Mouse (Mus musculus) cerebellum, adult 2 months (tissue): ENCODE results near the gene Csnka2ip. TPM values are rescaled to one million over a fixed set of nuclear protein-coding genes. Genes with fewer than 3 reads are reported as not detected.

ENCODE experiments used
- DNase-seq, 2 experiments: peaks; one replicate each; pipeline ENCODE4 v3.0.0; 2021
- H3K27ac ChIP-seq: fragments of 200-500 bp; 2 replicates; pipeline ENCODE4 v1.5.1; 2012; ENCODE audit warnings: low read length, control low read depth, inconsistent platforms; ENCODE audit not compliant: insufficient read depth
- H3K27me3 ChIP-seq: fragments of 200-500 bp; 2 replicates; pipeline ENCODE4 v1.6.1; 2012; ENCODE audit warnings: inconsistent platforms, mild to moderate bottlenecking, low read length, moderate library complexity; ENCODE audit not compliant: control insufficient read depth, insufficient read depth
- H3K4me1 ChIP-seq: fragments of 200-500 bp; 2 replicates; pipeline ENCODE4 v1.6.1; 2011; ENCODE audit warnings: low read length; ENCODE audit not compliant: control insufficient read depth, insufficient read depth
- H3K4me3 ChIP-seq: fragments of 200-500 bp; replicated peaks from 2 replicates; pipeline ENCODE3; 2011; ENCODE audit warnings: mild to moderate bottlenecking, low read depth, low read length, control low read depth; ENCODE audit not compliant: insufficient read depth
- CTCF ChIP-seq: fragments of 200-500 bp; IDR thresholded peaks from 2 replicates; pipeline ENCODE4 v1.5.1; 2011; ENCODE audit warnings: low read depth, mild to moderate bottlenecking, control low read depth, low read length, moderate library complexity, borderline replicate concordance; ENCODE audit not compliant: insufficient read depth
- POLR2A ChIP-seq: fragments of 200-500 bp; IDR thresholded peaks from 2 replicates; pipeline ENCODE4 v1.6.1; 2011; ENCODE audit warnings: low read length, control low read depth, borderline replicate concordance; ENCODE audit not compliant: insufficient read depth
- WGBS: fragments of 180-500 bp; shearing (Covaris S2); methylation state at CpG from one replicate; pipeline ENCODE4 v1.1.7; 2018; 5-methylcytosine and 5-hydroxymethylcytosine counted together
- polyA plus RNA-seq: library from polyadenylated mRNA; depleted of rRNA; stranded (reverse); fragments of >200 nt; gene quantifications from 2 replicates; pipeline ENCODE4 v1.2.3, GENCODE M21; 2012; rRNA removed

The Csnka2ip gene
- polyA plus RNA-seq, result 0.03 TPM in 2 replicates

- WGBS, result 94% methylated on average over 1 of the region's 1 CpGs
- H3K4me1 ChIP-seq, result no peaks in the 10 kb centered on the region
- TF ChIP-seq POLR2A, result no peak
- TF ChIP-seq CTCF, result no peak
- DNase-seq, result no peak
- H3K27ac ChIP-seq, result no peak within 1 kb of the TSS
- no peaks in the 10 kb centered on the region for H3K27me3 ChIP-seq
- no peak within 1 kb of the TSS for H3K4me3 ChIP-seq
These were observed at the start of gene Csnka2ip for GRCm38 (mm10) chr16:64602308-64602707. Csnka2ip (minus strand) TSS chr16:64602408.

GRCm38 (mm10) chr16:64649594-64650290, 47.5 kb upstream of the Csnka2ip start:
- DNase-seq, result no peak
- H3K27ac ChIP-seq, result no peak overlapping the region
- WGBS, result 36% methylated on average over 13 of the region's 13 CpGs

GRCm38 (mm10) chr16:64647771-64648170, 45.6 kb upstream of the Csnka2ip start:
- no peak for TF ChIP-seq CTCF
- TF ChIP-seq POLR2A, result no peak
- H3K4me3 ChIP-seq, result no peak overlapping the region
- 89% methylated on average over 2 of the region's 2 CpGs for WGBS
- DNase-seq, result no peak
- no peak overlapping the region for H3K27ac ChIP-seq
- no peaks in the 10 kb centered on the region for H3K27me3 ChIP-seq
- H3K4me1 ChIP-seq, result no peaks in the 10 kb centered on the region

More at GRCm38 (mm10) chr16:64649594-64650290, 47.5 kb upstream of the Csnka2ip start:
- Histone ChIP-seq H3K4me1 (no peaks in the 10 kb centered on the region), H3K4me3 (no peak overlapping the region), H3K27me3 (no peaks in the 10 kb centered on the region)
- TF ChIP-seq POLR2A (no peak), CTCF (no peak)

- H3K27me3 ChIP-seq, result no peaks in the 10 kb centered on the region
- no peak for TF ChIP-seq POLR2A
- no peak for TF ChIP-seq CTCF
- no peak overlapping the region for H3K4me3 ChIP-seq
- no peak overlapping the region for H3K27ac ChIP-seq
- 85% methylated on average over 1 of the region's 1 CpGs for WGBS
- no peaks in the 10 kb centered on the region for H3K4me1 ChIP-seq
- no peak for DNase-seq
These were observed 32.9 kb upstream of the Csnka2ip start for GRCm38 (mm10) chr16:64635110-64635509.

GRCm38 (mm10) chr16:64620116-64620515, 17.9 kb upstream of the Csnka2ip start:
- no peaks in the 10 kb centered on the region for H3K4me1 ChIP-seq
- DNase-seq, result no peak
- H3K27ac ChIP-seq, result no peak overlapping the region
- 71% methylated on average over 6 of the region's 6 CpGs for WGBS
- no peak overlapping the region for H3K4me3 ChIP-seq
- no peak for TF ChIP-seq POLR2A
- no peaks in the 10 kb centered on the region for H3K27me3 ChIP-seq

GRCm38 (mm10) chr16:64614648-64615047, 12.4 kb upstream of the Csnka2ip start:
- Histone ChIP-seq H3K4me1 (no peaks in the 10 kb centered on the region), H3K27me3 (no peaks in the 10 kb centered on the region), H3K27ac (no peak overlapping the region), H3K4me3 (no peak overlapping the region)
- no peak for DNase-seq
- TF ChIP-seq POLR2A (no peak), CTCF (no peak)
- WGBS, result 87% methylated on average over 3 of the region's 3 CpGs

GRCm38 (mm10) chr16:64607793-64608192, 5.6 kb upstream of the Csnka2ip start:
- Histone ChIP-seq H3K27ac (no peak overlapping the region), H3K4me3 (no peak overlapping the region), H3K27me3 (no peaks in the 10 kb centered on the region), H3K4me1 (no peaks in the 10 kb centered on the region)
- WGBS, result 72% methylated on average over 1 of the region's 1 CpGs
- TF ChIP-seq POLR2A, result no peak
- TF ChIP-seq CTCF, result no peak
- no peak for DNase-seq

- no peak for DNase-seq
- 61% methylated on average over 2 of the region's 2 CpGs for WGBS
- TF ChIP-seq CTCF (no peak), POLR2A (no peak)
- Histone ChIP-seq H3K27ac (no peak overlapping the region), H3K27me3 (no peaks in the 10 kb centered on the region), H3K4me1 (no peaks in the 10 kb centered on the region), H3K4me3 (no peak overlapping the region)
These were observed 15.4 kb downstream of the Csnka2ip start for GRCm38 (mm10) chr16:64586825-64587224.

- no peak overlapping the region for H3K4me3 ChIP-seq
- WGBS, result 81% methylated on average over 4 of the region's 4 CpGs
- no peaks in the 10 kb centered on the region for H3K27me3 ChIP-seq
- no peaks in the 10 kb centered on the region for H3K4me1 ChIP-seq
- H3K27ac ChIP-seq, result no peak overlapping the region
- TF ChIP-seq POLR2A (no peak), CTCF (no peak)
- no peak for DNase-seq
These were observed 16.0 kb downstream of the Csnka2ip start for GRCm38 (mm10) chr16:64586262-64586619.
